Mouse (Mus musculus) intestine, embryonic 15.5 days (tissue): ENCODE measurements around the gene Olfr869. TPM values are rescaled to one million over a fixed set of nuclear protein-coding genes. Genes with fewer than 3 reads are reported as not detected.

Source experiments
- ATAC-seq: fragments of 200-750 bp; cut with Nextera tagmentation; 2 replicates; pipeline ENCODE4 v1.8.0; 2017; ENCODE audit warnings: moderate TSS enrichment, moderate library complexity
- H3K27ac ChIP-seq: fragments of 300-500 bp; sonication (generic); 2 replicates; pipeline ENCODE4 v1.5.1; 2015; ENCODE audit warnings: mild to moderate bottlenecking, inconsistent platforms
- H3K27me3 ChIP-seq: fragments of 300-500 bp; sonication (generic); replicated peaks from 2 replicates; pipeline ENCODE4 v1.6.1; 2015; ENCODE audit warnings: inconsistent platforms
- H3K36me3 ChIP-seq: fragments of 300-500 bp; sonication (generic); 2 replicates; pipeline ENCODE4 v1.6.1; 2015; ENCODE audit warnings: inconsistent platforms
- H3K4me1 ChIP-seq: fragments of 300-500 bp; sonication (generic); replicated peaks from 2 replicates; pipeline ENCODE4 v1.6.1; 2015; ENCODE audit warnings: inconsistent platforms
- H3K4me2 ChIP-seq: fragments of 300-500 bp; sonication (generic); replicated peaks from 2 replicates; pipeline ENCODE4 v1.6.1; 2015; ENCODE audit warnings: mild to moderate bottlenecking, inconsistent platforms
- H3K4me3 ChIP-seq: fragments of 300-500 bp; sonication (generic); replicated peaks from 2 replicates; pipeline ENCODE4 v1.5.1; 2015; ENCODE audit warnings: inconsistent platforms
- H3K9ac ChIP-seq: fragments of 300-500 bp; sonication (generic); 2 replicates; pipeline ENCODE4 v1.6.1; 2015; ENCODE audit warnings: inconsistent platforms
- H3K9me3 ChIP-seq: fragments of 300-500 bp; sonication (generic); 2 replicates; pipeline ENCODE4 v1.6.1; 2016; ENCODE audit warnings: inconsistent platforms
- WGBS: fragments of 180-500 bp; shearing (Covaris S2); methylation state at CpG from one replicate; pipeline ENCODE4 v1.1.7; 2015; 5-methylcytosine and 5-hydroxymethylcytosine counted together
- polyA plus RNA-seq: library from polyadenylated mRNA; unstranded; fragments of >200 nt; fragmentation: Nextera tagmentation; extraction: Ambion mirVana; gene quantifications from 2 replicates; pipeline ENCODE4 v1.2.1, GENCODE M21; 2015

The Olfr869 gene
- not detected in 2 replicates for polyA plus RNA-seq

- 77% methylated on average over 2 of the region's 2 CpGs for WGBS
- H3K27me3 ChIP-seq: no peaks in the 10 kb centered on the region
- no peak within 1 kb of the TSS for H3K27ac ChIP-seq
- H3K4me2 ChIP-seq: no peak within 1 kb of the TSS
- H3K9ac ChIP-seq: no peak within 1 kb of the TSS
- no peak within 1 kb of the TSS for H3K4me3 ChIP-seq
- no peaks in the 10 kb centered on the region for H3K4me1 ChIP-seq
- no peak for ATAC-seq
- H3K36me3 ChIP-seq: no peaks in the 10 kb centered on the region
- no peaks in the 10 kb centered on the region for H3K9me3 ChIP-seq
These were observed at the start of gene Olfr869 for GRCm38 (mm10) chr9:20128709-20129108. Gene Olfr869, plus strand, starts transcription at chr9:20129009.

- Histone ChIP-seq H3K4me1 (no peaks in the 10 kb centered on the region), H3K36me3 (no peaks in the 10 kb centered on the region), H3K9ac (no peak within 1 kb of the TSS), H3K27me3 (no peaks in the 10 kb centered on the region), H3K27ac (no peak within 1 kb of the TSS), H3K4me2 (no peak within 1 kb of the TSS), H3K9me3 (no peaks in the 10 kb centered on the region), H3K4me3 (no peak within 1 kb of the TSS)
- no peak for ATAC-seq
- 31% methylated on average over 2 of the region's 2 CpGs for WGBS
These were observed 30.5 kb upstream of the Olfr869 start, which contains the start of gene Olfr868 for GRCm38 (mm10) chr9:20098326-20098725. Gene Olfr868, plus strand, starts transcription at chr9:20098626.

GRCm38 (mm10) chr9:20149706-20150105 lies 20.9 kb downstream of the Olfr869 start:
- H3K27ac ChIP-seq: no peak overlapping the region
- 86% methylated on average over 3 of the region's 3 CpGs for WGBS
- no peaks in the 10 kb centered on the region for H3K27me3 ChIP-seq
- no peaks in the 10 kb centered on the region for H3K36me3 ChIP-seq
- ATAC-seq: no peak
- H3K4me3 ChIP-seq: no peak overlapping the region
- no peak overlapping the region for H3K9ac ChIP-seq
- H3K4me1 ChIP-seq: no peaks in the 10 kb centered on the region
- no peaks in the 10 kb centered on the region for H3K9me3 ChIP-seq
- H3K4me2 ChIP-seq: no peak overlapping the region

- no peak for ATAC-seq
- Histone ChIP-seq H3K27ac (no peak within 1 kb of the TSS), H3K4me3 (no peak within 1 kb of the TSS), H3K36me3 (no peaks in the 10 kb centered on the region), H3K4me1 (no peaks in the 10 kb centered on the region), H3K27me3 (no peaks in the 10 kb centered on the region), H3K4me2 (no peak within 1 kb of the TSS), H3K9ac (no peak within 1 kb of the TSS), H3K9me3 (no peaks in the 10 kb centered on the region)
- WGBS: 74% methylated on average over 2 of the region's 2 CpGs
These were observed 45.1 kb downstream of the Olfr869 start, which contains the start of gene Olfr870 for GRCm38 (mm10) chr9:20173957-20174356. Gene Olfr870, minus strand, starts transcription at chr9:20174057.

- Histone ChIP-seq H3K27me3 (no peaks in the 10 kb centered on the region), H3K9ac (no peak overlapping the region), H3K36me3 (no peaks in the 10 kb centered on the region), H3K27ac (no peak overlapping the region), H3K4me1 (no peaks in the 10 kb centered on the region), H3K4me3 (no peak overlapping the region), H3K9me3 (no peaks in the 10 kb centered on the region), H3K4me2 (no peak overlapping the region)
- no peak for ATAC-seq
- WGBS: 72% methylated on average over 5 of the region's 5 CpGs
These were observed 50.7 kb downstream of the Olfr869 start for GRCm38 (mm10) chr9:20179463-20179862.

Other genes starting within 250 kb of the Olfr869 start
- not detected in 2 replicates for gene Olfr862, start 241.0 kb upstream of the Olfr869 start, polyA plus RNA-seq
- gene Olfr77, start 212.1 kb upstream of the Olfr869 start, polyA plus RNA-seq: 0.28 and 0.31 TPM in 2 replicates
- gene Olfr866, start 101.0 kb upstream of the Olfr869 start, polyA plus RNA-seq: not detected in 2 replicates
- not detected in 2 replicates for gene Olfr867, start 71.4 kb upstream of the Olfr869 start, polyA plus RNA-seq
- not detected in 2 replicates for gene Olfr868, start 30.4 kb upstream of the Olfr869 start, polyA plus RNA-seq
- gene Olfr870, start 45.0 kb downstream of the Olfr869 start, polyA plus RNA-seq: not detected in 2 replicates
- gene Olfr871, start 83.2 kb downstream of the Olfr869 start, polyA plus RNA-seq: not detected in 2 replicates
- not detected in 2 replicates for gene Olfr872, start 108.1 kb downstream of the Olfr869 start, polyA plus RNA-seq
- gene Olfr39, start 153.3 kb downstream of the Olfr869 start, polyA plus RNA-seq: not detected in 2 replicates
- not detected in 2 replicates for gene Olfr873, start 169.5 kb downstream of the Olfr869 start, polyA plus RNA-seq
- not detected in 2 replicates for gene Olfr18, start 207.1 kb downstream of the Olfr869 start, polyA plus RNA-seq